Mouse (Mus musculus) layer of hippocampus, adult 11-12 months (tissue): Measurements from ENCODE around the gene H1f0.
A peak's percentile ranks its signal among the peaks of the same experiment; 100 is the strongest.

Source experiments
- DNase-seq: peaks from one replicate; pipeline ENCODE4 v3.0.0; 2022; ENCODE audit warnings: low spot score

The H1f0 gene

GRCm38 (mm10) chr15:79028237-79028738 is at the start of gene H1f0:
H1f0 (plus strand) TSS chr15:79028450.
- DNase-seq, result peak; percentile 92

GRCm38 (mm10) chr15:78978875-78979274 is 49.4 kb upstream of the H1f0 start:
- peak; percentile 37 for DNase-seq

- no peak for DNase-seq
Measured at GRCm38 (mm10) chr15:78980084-78980483, 48.2 kb upstream of the H1f0 start.

GRCm38 (mm10) chr15:78982658-78983435 is 45.4 kb upstream of the H1f0 start:
- DNase-seq, result peak; percentile 64

GRCm38 (mm10) chr15:78983436-78984285 is 44.6 kb upstream of the H1f0 start:
- no peak for DNase-seq

DNA sequence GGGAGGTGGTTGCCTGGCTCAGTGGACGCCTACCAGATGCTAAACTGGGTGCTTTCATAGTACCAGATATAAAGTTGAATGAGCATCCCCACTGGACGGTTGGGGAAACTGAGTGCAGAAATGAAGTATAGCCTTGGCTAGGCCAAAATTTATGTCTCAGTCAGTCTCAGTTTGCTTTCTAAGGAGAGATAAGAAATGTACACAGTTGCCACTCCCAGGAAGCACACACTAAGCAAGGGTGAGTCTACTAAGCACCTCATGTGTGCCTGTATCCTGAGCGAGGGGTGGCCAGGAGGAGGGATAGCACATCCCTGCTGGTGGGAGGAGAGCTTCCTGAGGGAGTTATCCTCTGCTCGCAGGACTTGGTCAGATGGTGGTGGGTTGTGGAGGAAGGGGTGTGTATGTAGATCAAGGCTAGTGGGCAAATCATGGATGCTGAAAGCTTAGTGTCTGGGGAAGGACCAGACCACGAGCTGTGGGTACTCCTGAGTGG is 43.9 kb upstream of the H1f0 start:
- DNase-seq, result no peak

DNA sequence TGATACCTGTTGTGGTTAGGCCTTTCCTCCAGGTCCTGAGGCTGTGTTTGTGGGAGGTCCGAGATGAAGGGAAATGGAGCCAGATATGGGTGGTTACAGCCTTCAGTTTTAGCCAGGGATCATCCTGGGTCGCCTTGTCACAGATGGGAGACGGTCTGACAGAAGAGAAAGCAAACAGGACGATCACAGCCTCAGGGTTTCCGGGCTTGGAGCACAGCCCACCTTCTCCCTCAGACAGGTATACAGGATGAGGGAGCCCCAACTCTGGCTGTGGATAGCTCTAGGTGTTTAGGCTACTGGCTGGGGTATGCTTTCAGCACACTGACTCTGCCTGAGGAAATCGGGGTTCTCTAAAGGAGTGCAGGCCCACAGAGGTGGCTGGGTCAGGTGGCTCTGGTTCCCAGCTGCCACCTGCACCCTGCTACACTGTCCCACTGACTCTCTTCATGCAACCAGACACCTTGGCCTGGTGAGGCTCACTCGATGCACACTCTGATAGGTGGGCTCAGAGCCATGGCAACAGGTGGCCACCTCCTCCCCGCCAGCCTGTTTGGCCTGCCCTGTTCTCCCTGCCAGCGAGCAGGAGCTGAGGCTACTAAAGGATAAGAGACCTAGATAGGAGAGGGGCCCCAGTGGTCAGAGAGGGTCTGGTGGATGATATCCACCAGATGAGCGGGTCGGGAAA is 41.6 kb upstream of the H1f0 start:
- no peak for DNase-seq

DNA sequence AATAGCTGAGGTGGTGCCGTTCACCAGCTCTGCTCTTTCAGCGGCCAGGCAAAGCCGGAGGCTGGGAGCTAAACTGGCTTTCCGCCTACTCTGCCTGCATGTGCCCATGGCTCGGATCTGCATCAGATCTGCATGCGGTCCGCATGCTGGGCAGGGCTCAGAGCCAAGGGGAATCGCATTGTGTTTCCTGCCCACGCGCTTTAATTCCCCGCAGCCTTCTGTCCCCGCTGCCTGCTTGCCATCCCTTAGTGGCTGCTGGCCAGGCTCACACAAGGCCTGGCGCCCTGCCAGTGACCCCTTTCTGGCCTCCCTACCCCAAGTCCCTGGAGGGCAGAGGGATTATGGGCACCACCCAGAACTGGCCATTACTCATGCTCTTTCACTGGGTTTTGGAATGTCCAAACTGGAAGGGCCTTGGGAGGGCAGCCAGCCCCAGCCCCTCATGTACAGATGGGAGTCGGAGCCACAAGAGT is 39.7 kb upstream of the H1f0 start:
- DNase-seq, result peak; percentile 88

- DNase-seq, result no peak
Measured at GRCm38 (mm10) chr15:78989152-78990092, 38.8 kb upstream of the H1f0 start.

DNA sequence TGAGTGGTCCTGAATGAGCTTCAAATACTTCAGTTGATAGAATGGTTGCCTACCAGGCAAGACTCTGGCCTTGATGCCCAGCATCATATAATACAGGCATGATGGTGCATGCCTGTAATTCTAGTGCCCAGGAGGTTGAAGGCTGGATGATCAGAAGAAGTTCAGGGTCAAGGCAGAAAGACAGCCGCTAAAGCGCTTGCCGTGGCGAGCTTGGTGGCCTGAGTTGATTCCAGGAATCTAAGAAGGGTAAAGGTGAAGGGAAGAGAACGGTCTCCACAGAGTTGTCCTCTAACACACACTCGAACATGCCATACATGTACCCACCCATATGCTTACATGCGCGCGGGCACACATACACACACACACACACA is 38.2 kb upstream of the H1f0 start:
- no peak for DNase-seq

DNA sequence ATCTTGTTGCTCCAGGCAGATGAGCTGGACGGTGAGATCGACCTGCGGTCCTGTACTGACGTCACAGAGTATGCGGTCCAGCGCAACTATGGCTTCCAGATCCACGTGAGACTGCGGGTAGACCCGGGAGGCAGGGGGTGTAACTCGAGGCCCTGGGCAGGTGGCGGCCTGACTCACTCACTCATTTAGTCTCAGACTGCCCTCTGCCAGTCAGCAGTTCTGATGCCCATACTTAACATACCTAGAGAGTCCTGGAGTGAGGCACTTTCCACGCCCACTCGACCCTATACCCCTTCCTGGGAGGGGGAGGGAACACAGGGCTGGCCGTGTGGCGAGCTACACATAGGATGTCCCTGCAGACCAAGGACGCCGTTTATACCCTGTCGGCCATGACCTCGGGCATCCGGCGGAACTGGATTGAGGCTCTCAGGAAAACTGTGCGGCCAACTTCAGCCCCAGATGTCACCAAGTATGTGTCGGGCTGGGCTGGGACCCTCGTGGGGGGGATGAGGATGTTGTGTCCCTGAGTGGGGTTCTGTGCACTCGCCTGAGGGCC is 37.2 kb upstream of the H1f0 start:
- DNase-seq, result no peak

DNA sequence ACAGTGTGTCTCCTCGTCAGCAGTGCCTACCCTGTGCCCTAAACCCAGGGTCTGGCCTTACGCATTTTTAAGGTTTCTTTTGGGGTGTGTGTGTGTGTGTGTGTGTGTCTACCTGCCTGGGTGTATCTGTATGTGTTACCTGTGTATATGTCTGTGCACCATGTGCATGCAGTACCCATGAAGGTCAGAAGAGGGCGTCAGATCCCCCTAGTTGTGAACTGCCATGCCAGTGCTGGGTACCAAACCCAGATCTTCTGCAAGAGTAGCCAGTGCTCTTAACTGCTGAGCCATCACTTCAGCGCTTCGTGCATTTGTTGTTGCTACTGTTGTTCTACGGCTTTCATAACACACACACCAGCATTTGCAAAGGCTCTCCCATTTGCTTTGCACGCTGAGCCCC is 36.0 kb upstream of the H1f0 start:
- DNase-seq, result no peak

DNA sequence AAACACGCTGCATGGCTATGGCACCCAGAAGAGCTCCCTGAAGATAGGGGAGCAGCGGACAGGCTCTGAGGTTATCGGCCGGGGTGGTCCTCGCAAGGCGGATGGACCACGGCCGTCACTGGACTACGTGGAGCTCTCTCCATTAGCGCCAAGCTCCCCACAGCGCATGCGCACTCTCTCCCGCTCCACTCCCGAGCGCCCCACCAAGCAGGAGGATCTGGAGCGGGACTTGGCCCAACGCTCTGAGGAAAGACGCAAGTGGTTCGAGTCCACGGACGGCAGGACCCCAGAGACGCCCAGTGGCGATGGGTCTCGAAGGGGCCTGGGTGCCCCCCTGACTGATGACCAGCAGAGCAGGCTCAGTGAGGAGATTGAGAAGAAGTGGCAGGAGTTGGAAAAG is 35.3 kb upstream of the H1f0 start:
- no peak for DNase-seq

DNA sequence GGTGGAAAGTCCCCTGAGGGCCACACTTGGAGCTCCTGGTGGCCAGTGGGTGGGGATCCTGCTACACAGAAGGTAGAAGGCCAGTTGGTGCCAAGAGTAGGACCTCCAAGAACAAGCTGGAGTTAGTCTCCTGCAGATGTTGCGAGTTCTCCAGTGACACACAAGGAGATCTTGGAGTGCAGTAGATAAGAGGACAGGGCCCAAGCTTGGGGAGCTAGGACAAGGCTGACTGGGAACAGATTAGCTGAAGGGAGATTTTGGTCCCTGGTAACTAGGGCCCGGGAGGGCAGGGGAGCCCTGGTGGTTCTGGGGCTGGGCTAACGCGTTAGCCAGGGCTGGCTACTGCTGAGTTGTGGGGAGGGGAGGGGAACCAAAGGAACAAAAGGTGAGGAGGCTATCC is 32.3 kb upstream of the H1f0 start:
- DNase-seq, result no peak

- DNase-seq, result no peak
Measured at GRCm38 (mm10) chr15:78996663-78997062, 31.6 kb upstream of the H1f0 start.

GRCm38 (mm10) chr15:78998348-78998747 is 29.9 kb upstream of the H1f0 start:
- DNase-seq, result no peak

DNA sequence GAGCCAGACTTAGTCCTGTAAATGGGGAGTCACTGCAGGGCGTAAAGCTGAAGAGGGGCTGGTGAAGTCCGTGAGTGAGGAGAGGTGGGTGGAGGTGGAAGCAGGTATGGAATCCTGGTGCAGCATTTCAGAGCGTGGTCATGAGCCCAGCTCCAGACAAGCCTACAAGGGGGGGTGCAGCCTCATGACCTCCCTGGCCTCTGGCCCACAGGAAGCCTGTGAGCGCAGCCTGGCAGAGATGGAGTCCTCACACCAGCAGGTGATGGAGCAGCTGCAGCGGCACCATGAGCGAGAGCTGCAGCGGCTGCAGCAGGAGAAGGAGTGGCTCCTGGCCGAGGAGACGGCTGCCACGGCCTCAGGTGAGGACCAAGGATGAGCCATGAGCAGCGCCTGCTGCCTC is 28.7 kb upstream of the H1f0 start:
- DNase-seq, result no peak

DNA sequence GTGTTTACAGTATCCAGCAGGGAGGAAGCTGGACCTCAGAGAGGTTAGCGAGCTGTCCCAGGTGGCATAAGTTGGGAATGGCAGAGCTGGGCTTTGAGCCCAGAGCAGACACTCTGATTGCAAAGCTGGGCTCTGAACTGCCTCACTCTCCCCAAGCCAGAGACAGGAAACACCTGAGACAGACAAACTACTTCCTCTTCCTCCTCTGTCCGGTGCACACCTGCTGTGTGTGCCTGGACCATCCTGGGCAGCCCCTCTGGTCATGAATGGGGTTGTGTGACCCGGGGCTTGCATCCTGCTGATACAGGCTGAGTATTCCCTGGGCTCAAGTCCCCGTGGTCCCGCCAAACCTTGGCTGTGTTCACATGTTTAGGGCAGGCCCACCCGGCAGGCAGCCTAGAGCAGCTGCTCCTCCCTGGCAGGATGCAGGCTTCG is 27.9 kb upstream of the H1f0 start:
- DNase-seq, result no peak

DNA sequence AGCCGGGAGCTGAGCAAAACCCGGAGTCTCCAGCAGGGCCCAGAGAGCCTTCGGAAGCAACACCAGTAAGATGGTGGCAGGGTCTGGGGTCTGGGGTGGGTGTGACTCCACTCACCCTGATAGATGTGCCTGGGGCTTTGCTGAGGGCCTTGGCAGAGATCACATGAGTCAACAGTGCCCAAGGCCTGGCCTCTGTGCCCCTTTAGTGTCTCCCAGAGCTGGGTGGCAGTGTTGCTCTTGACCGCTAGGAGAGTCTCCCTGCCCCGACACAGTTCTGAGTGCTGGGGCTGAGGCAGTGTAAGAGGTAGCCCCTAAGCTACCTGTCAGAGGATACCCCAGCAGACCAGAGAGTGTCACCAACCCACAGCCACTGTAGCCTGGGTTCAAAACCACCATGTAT is 26.7 kb upstream of the H1f0 start:
- no peak for DNase-seq

DNA sequence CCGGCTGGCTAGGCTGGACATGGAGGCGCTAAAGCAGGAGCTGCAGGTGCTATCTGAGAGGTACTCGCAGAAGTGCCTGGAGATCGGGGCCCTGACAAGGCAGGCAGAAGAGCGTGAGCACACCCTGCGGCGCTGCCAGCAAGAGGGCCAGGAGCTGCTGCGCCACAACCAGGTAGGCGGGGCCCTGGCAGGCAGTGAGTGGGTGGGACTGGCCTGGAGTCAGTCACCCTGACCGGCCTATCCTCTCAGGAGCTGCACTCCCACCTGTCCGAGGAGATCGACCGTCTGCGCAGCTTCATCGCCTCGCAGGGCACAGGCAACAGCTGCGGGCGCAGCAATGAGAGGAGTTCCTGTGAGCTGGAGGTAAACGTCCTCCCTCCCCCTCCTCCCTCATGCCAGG is 26.2 kb upstream of the H1f0 start:
- no peak for DNase-seq

DNA sequence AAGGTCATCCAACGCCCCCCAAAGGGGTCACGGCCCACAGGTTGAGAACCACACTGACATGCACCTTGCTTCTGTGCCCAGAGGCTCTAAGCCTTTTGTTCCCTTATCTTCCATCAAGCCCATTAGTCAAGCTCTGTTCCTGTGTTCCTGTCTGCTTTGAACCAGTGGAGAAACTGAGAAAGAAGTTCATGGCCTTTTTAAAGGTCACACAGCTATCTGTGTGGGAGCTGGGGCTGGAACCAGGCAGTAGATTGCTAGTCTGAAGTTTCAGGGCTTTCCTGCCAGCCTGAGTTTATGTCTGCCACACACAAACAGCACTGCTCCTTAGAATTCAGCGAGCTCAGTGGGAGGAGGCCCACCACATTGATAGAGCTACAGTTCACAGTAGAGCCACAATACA is 25.2 kb upstream of the H1f0 start:
- DNase-seq, result no peak
